Mouse (Mus musculus) olfactory bulb, adult 2 months (tissue): ENCODE measurements around the gene Eif4a1.
"Not testable (repeated sequence)": the region's sequence is repeated elsewhere in the genome, so short reads cannot be mapped to it uniquely, and the experiment has no call there.

Source experiments
- CTCF ChIP-seq: fragments of 200-500 bp; IDR thresholded peaks from 2 replicates; pipeline ENCODE4 v1.5.1; 2012; ENCODE audit warnings: low read depth, mild to moderate bottlenecking, low read length, moderate library complexity; ENCODE audit not compliant: insufficient read depth
- POLR2A ChIP-seq: fragments of 200-500 bp; IDR thresholded peaks from 2 replicates; pipeline ENCODE4 v1.6.1; 2012; ENCODE audit warnings: mild to moderate bottlenecking, low read depth, low read length, moderate library complexity; ENCODE audit not compliant: insufficient read depth

DNA sequence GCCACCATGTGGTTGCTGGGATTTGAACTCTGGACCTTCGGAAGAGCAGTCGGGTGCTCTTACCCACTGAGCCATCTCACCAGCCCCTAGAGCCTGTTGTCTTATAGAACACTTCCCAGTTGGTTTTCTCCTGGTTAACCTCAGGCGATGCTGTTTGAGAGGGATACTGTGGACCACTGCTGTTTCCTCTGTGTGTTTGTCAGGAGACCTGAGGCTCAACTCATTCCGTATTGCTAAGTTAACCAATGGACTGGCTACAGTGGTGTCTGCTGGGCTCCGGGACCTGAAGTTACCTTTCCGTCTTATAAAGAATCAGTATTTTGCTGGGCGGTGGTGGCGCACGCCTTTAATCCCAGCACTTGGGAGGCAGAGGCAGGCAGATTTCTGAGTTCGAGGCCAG is 30.7 kb upstream of the Eif4a1 start:
- TF ChIP-seq CTCF, POLR2A: not testable (repeated sequence)
